9 mouse cellular contexts compared by ENCODE assay signal in genomic region chr19:41800986-41801741, GRCm38 (mm10). TPM values are rescaled to one million over a fixed set of nuclear protein-coding genes. Genes with fewer than 3 reads are reported as not detected.
DNase-seq lines count a peak whose midpoint lies in the region; ATAC-seq and TF ChIP-seq lines count a peak whose summit lies in the region.
"Had no signal": no experiment of that assay in that cellular context is flagged by ENCODE, and none has a peak within 500 bp of the region (broad histone marks: within the 10 kb centered on the region; RNA-seq: fewer than 3 reads in every experiment).

No protein-coding gene starts in this region.

- no peak for DNase-seq in heart, adult 2 months
- DNase-seq in heart, postnatal 36 days = no peak
- no peak for DNase-seq in liver, embryonic 13.5 days
- DNase-seq in urinary bladder, postnatal 10 days (ENCODE audit: low spot score) = no peak
- no peak for DNase-seq in thymus, postnatal 4 days
- DNase-seq in retina, embryonic 14.5 days (ENCODE audit: low spot score) = no peak

- peak overlapping the region; percentile 54 for H3K9ac ChIP-seq in heart, adult 2 months (ENCODE audit: low read depth, low read length)
- H3K9ac ChIP-seq in forebrain, embryonic 13.5 days = peak overlapping the region; percentile 90
- peak overlapping the region; percentile 95 for H3K9ac ChIP-seq in liver, embryonic 13.5 days

- intact Hi-C loops in heart, adult 2 months (cut with DNase I) = loop anchor here (2.0 to 10.0 kb wide), 2 partner anchors 48 to 714 kb away; partner anchors contain the start of genes Frat2 and R3hcc1l
- intact Hi-C loops in heart, postnatal 36 days (cut with DNase I) = loop anchor here (2.0 kb wide), 1 partner anchor 48 kb away; the partner anchor contains the start of gene Frat2

- no peak for TF ChIP-seq EP300 in heart, adult 2 months (IDR thresholded peaks at IDR 0.05; ENCODE audit: insufficient read depth, low read depth, low read length)

- no peaks in the 10 kb centered on the region for H3K4me1 ChIP-seq in heart, adult 2 months (ENCODE audit: control insufficient read depth, insufficient read depth, low read length)
- H3K4me1 ChIP-seq in E14TG2a.4 (replicated peaks; ENCODE audit: low read depth, low read length) = peaks cover 39% of the 10 kb centered on the region
- peaks cover 17% of the 10 kb centered on the region for H3K4me1 ChIP-seq in forebrain, embryonic 13.5 days
- peaks cover 54% of the 10 kb centered on the region for H3K4me1 ChIP-seq in liver, embryonic 13.5 days (replicated peaks)

- TF ChIP-seq CTCF in heart, adult 2 months (IDR thresholded peaks at IDR 0.05) = no peak
- no peak for TF ChIP-seq CTCF in E14TG2a.4 (conservative IDR thresholded peaks at IDR 0.05; ENCODE audit: low read length)

- H3K79me2 ChIP-seq in heart, adult 2 months (replicated peaks; ENCODE audit: control insufficient read depth, insufficient read depth, low read length) = no peaks in the 10 kb centered on the region

- TF ChIP-seq POLR2A in heart, adult 2 months (IDR thresholded peaks at IDR 0.05; ENCODE audit: insufficient read depth, low read depth, low read length) = no peak

- H3K36me3 ChIP-seq in heart, adult 2 months (ENCODE audit: control insufficient read depth, insufficient read depth, low read length) = no peaks in the 10 kb centered on the region
- H3K36me3 ChIP-seq in E14TG2a.4 (ENCODE audit: insufficient read depth, low read length) = peaks cover 21% of the 10 kb centered on the region
- no peaks in the 10 kb centered on the region for H3K36me3 ChIP-seq in forebrain, embryonic 13.5 days (ENCODE audit: poor library complexity, severe bottlenecking)
- peaks cover 11% of the 10 kb centered on the region; the same call in 1 of the 2 replicates for H3K36me3 ChIP-seq in liver, embryonic 13.5 days

- WGBS in heart, adult 2 months = 1% methylated on average over 26 of the region's 26 CpGs
- 3% methylated on average over 26 of the region's 26 CpGs for WGBS in forebrain, embryonic 13.5 days
- 4% methylated on average over 26 of the region's 26 CpGs for WGBS in liver, embryonic 13.5 days (ENCODE audit: insufficient replicate concordance)

- peak overlapping the region; percentile 68 for H3K27ac ChIP-seq in heart, adult 2 months
- H3K27ac ChIP-seq in forebrain, embryonic 13.5 days = peak overlapping the region; percentile 33; the same call in 1 of the 2 replicates
- H3K27ac ChIP-seq in liver, embryonic 13.5 days = peak overlapping the region; percentile 86

- ATAC-seq in forebrain, embryonic 13.5 days = no peak
- ATAC-seq in liver, embryonic 13.5 days (ENCODE audit: low read depth) = no peak

- H3K4me3 ChIP-seq in heart, adult 2 months = peak overlapping the region; percentile 54
- H3K4me3 ChIP-seq in E14TG2a.4 (replicated peaks; ENCODE audit: low read length) = peak overlapping the region; percentile 100
- H3K4me3 ChIP-seq in forebrain, embryonic 13.5 days = peak overlapping the region; percentile 94
- peak overlapping the region; percentile 92 for H3K4me3 ChIP-seq in liver, embryonic 13.5 days (replicated peaks)

- H3K27me3 ChIP-seq in heart, adult 2 months (ENCODE audit: control insufficient read depth, insufficient read depth, low read length) = no peaks in the 10 kb centered on the region
- H3K27me3 ChIP-seq in E14TG2a.4 (ENCODE audit: insufficient read depth, low read length) = no peaks in the 10 kb centered on the region
- H3K27me3 ChIP-seq in forebrain, embryonic 13.5 days = 0 out of 2 replicates have a peak, but pooled peaks cover 2% of the 10 kb centered on the region
- H3K27me3 ChIP-seq in liver, embryonic 13.5 days = no peaks in the 10 kb centered on the region
- H3K27me3 ChIP-seq: Patski had no signal

- H3K9me3 ChIP-seq in E14TG2a.4 (ENCODE audit: low read length) = peaks cover 7% of the 10 kb centered on the region
- peaks cover 6% of the 10 kb centered on the region for H3K9me3 ChIP-seq in forebrain, embryonic 13.5 days (replicated peaks)
- H3K9me3 ChIP-seq in liver, embryonic 13.5 days (replicated peaks) = peaks cover 7% of the 10 kb centered on the region; the same call in 1 of the 2 replicates

- H3K4me2 ChIP-seq in forebrain, embryonic 13.5 days = peak overlapping the region; percentile 77
- peak overlapping the region; percentile 71 for H3K4me2 ChIP-seq in liver, embryonic 13.5 days

RNA-seq across cellular contexts. Expression of gene Arhgap19, which starts 0.7 kb away (rescaled TPM):
- 1 to 10 TPM; 1.7 to 2.0 TPM for total RNA-seq in heart, adult 2 months (2021)
- 1.4 and 2.1 TPM in 2 replicates for polyA plus RNA-seq in heart, adult 2 months (2012; rRNA removed)
- 1 to 10 TPM; 1.8 to 2.4 TPM for total RNA-seq in heart, postnatal 36 days (2021)
- 20.4 and 21.5 TPM in 2 replicates for polyA plus RNA-seq in forebrain, embryonic 13.5 days (2015; fragmentation: Nextera tagmentation; extraction: Ambion mirVana)
- 25.0 and 33.6 TPM in 2 replicates for polyA plus RNA-seq in liver, embryonic 13.5 days (2015; fragmentation: Nextera tagmentation; extraction: Ambion mirVana)

RNA-seq across cellular contexts. Expression of gene Frat1, which starts 28.6 kb away (rescaled TPM):
- 1 to 10 TPM; 2.5 to 3.9 TPM for total RNA-seq in heart, adult 2 months (2021)
- 1.3 TPM in 2 replicates for polyA plus RNA-seq in heart, adult 2 months (2012; rRNA removed)
- 1 to 10 TPM; 4.6 to 6.2 TPM for total RNA-seq in heart, postnatal 36 days (2021)
- 25.7 and 27.3 TPM in 2 replicates for polyA plus RNA-seq in forebrain, embryonic 13.5 days (2015; fragmentation: Nextera tagmentation; extraction: Ambion mirVana)
- 13.7 and 14.5 TPM in 2 replicates for polyA plus RNA-seq in liver, embryonic 13.5 days (2015; fragmentation: Nextera tagmentation; extraction: Ambion mirVana)

RNA-seq across cellular contexts. Expression of gene Frat2, which starts 46.8 kb away (rescaled TPM):
- 1 to 10 TPM; 2.7 to 4.9 TPM for total RNA-seq in heart, adult 2 months (2021)
- polyA plus RNA-seq in heart, adult 2 months (2012; rRNA removed) = 1.4 and 1.7 TPM in 2 replicates
- 1 to 10 TPM; 5.0 to 7.7 TPM for total RNA-seq in heart, postnatal 36 days (2021)
- 10.4 and 12.4 TPM in 2 replicates for polyA plus RNA-seq in forebrain, embryonic 13.5 days (2015; fragmentation: Nextera tagmentation; extraction: Ambion mirVana)
- 4.6 and 6.0 TPM in 2 replicates for polyA plus RNA-seq in liver, embryonic 13.5 days (2015; fragmentation: Nextera tagmentation; extraction: Ambion mirVana)

RNA-seq across cellular contexts. Expression of gene Slit1, which starts 57.7 kb away (rescaled TPM):
- under 1 TPM; 0.05 to 0.07 TPM for total RNA-seq in heart, adult 2 months (2021)
- polyA plus RNA-seq in heart, adult 2 months (2012; rRNA removed) = 0.03 and 0.06 TPM in 2 replicates
- under 1 TPM in 1 of 2 experiments, not detected in 1; 0.11 TPM for total RNA-seq in heart, postnatal 36 days (2021)
- polyA plus RNA-seq in forebrain, embryonic 13.5 days (2015; fragmentation: Nextera tagmentation; extraction: Ambion mirVana) = 13.9 and 14.4 TPM in 2 replicates
- 0.05 and 0.12 TPM in 2 replicates for polyA plus RNA-seq in liver, embryonic 13.5 days (2015; fragmentation: Nextera tagmentation; extraction: Ambion mirVana)

Comparison
In these comparisons a context has a peak if more than half of its experiments do, and no peak if none do; other contexts are left out.
1. H3K27ac ChIP-seq: peak in every context shown above with its lines; median percentile 86 in liver, embryonic 13.5 days; 68 in heart, adult 2 months; 33 in forebrain, embryonic 13.5 days.